Mouse (Mus musculus) brain, embryonic 18.5 days (tissue): ENCODE measurements around the gene Olfr811.

Source experiments
- DNase-seq: peaks from one replicate; pipeline ENCODE4 v3.0.0-alpha.2; 2012; ENCODE audit warnings: low read depth, low spot score

Gene Olfr811

GRCm38 (mm10) chr10:129804296-129804695 lies at the start of gene Olfr811:
TSS of gene Olfr811 (minus strand) at chr10:129804396.
- no peak for DNase-seq

DNA sequence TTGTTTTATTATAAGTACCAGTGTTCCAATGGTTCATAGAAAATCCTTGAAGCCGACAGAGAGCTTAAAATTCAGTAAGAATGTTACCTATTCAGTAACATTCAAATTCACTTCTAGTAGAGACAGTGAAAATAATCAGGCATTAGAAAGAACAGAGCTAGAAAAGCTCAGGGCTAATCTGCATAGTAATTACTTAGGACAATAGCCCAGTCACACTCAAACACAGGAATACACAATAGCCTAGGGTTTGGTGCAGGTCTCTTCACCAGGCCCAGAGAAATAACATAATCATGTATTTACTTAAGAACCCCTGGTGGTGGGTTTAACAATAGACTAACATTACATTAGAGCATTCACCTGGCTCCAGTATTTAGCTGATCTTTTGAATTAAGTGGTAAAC lies 43.1 kb upstream of the Olfr811 start:
- no peak for DNase-seq

DNA sequence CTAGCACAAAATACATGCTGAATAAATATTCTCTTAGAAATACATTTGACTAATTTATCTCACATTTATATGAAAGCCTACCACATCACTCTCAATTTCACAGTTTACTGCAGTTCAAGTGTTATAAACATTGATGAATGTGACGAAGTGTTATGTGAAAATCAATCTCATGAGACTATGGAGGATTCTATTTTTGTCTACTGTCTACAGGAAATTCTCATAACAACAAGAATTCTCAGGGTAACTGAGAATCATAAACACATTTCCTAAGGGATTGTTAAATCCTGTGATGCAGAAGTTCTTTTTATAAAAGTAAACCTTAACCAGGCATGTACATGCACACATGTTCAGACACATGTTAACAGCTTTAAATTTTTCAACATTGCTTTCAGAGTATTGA lies 41.8 kb upstream of the Olfr811 start, which contains the start of gene Olfr812:
Gene Olfr812, minus strand, starts transcription at position 101 of the 400 bp plus-strand sequence.
- no peak for DNase-seq

DNA sequence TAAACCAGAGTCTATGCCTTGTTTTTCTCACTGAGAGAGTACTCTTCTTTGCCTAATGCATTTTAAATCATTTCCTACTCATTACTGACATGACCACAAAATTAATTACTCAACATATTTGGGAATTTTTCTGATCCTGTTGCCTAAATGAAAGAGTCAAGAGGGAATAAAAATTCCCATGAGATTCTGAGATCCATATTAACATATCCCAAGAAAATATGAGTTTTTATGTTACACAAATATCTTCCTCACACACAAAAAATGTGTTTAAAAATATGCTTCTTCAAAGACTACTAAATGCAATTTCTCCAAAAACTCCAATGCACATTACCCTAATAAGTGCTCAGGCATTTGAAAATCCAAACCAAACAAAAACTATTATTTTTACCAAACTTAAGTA lies 9.4 kb downstream of the Olfr811 start, which contains the start of gene Olfr810:
Gene Olfr810, minus strand, starts transcription at position 101 of the 400 bp plus-strand sequence.
- DNase-seq: no peak

GRCm38 (mm10) chr10:129778123-129778522 lies 26.1 kb downstream of the Olfr811 start:
- no peak for DNase-seq

GRCm38 (mm10) chr10:129774338-129774737 lies 29.9 kb downstream of the Olfr811 start, which contains the start of gene Olfr809:
TSS of gene Olfr809 (plus strand) at chr10:129774638.
- no peak for DNase-seq

DNA sequence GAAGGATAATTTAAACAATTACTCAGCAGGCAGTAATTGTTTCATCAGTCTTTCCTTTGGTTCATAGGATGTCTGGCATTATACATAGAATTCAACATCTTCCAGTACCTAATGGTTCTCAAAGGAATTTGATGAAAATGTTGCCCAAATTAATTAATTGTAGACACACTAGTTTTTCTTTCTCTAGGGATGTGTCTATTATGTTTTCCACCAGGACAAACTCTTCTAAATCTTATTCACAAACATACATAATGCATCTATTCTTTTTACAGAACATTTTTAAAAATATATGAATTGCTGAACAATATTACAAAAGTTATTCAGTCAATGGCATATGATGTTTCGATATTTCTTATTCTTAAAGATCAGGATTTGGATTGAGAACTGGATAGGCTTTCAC lies 39.0 kb downstream of the Olfr811 start, which contains the start of gene Olfr808:
Gene Olfr808, plus strand, starts transcription at position 301 of the 400 bp plus-strand sequence.
- no peak for DNase-seq

GRCm38 (mm10) chr10:129757693-129758092 lies 46.5 kb downstream of the Olfr811 start, which contains the start of gene Olfr807:
TSS of gene Olfr807 (minus strand) at chr10:129757793.
- no peak for DNase-seq
